Mouse (Mus musculus) liver, adult 2 months (tissue): Measurements from ENCODE around the gene Gm20388.

Experiments used
- CTCF ChIP-seq: fragments of 200-500 bp; IDR thresholded peaks from 2 replicates; pipeline ENCODE4 v1.5.1; 2011; ENCODE audit warnings: low read depth, low read length, control low read depth
- POLR2A ChIP-seq: fragments of 200-500 bp; IDR thresholded peaks from 2 replicates; pipeline ENCODE4 v1.6.1; 2011; ENCODE audit warnings: low read length, control low read depth; ENCODE audit not compliant: insufficient read depth; ENCODE audit errors: extremely low read depth

DNA sequence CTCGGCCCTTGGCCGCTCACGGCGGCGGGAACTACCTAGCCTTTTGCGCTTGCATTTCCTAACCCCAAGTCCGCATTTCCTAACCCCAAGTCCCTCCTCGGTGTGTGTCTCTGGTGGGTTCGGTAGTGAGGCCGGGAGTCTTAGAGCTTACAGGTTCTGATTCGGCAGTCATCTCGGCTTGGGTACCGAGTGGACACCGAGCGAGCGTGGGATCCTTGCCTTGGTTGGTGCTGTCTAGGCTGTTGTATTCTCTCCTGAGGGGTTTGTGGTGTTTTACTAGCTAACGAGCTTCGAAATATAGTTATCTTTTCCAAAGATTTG is 4321.6 kb downstream of the Gm20388 start:
- no peak for TF ChIP-seq POLR2A
- TF ChIP-seq CTCF: no peak
